Mouse (Mus musculus): ENCODE data around the gene Psd. TPM values are rescaled to one million over a fixed set of nuclear protein-coding genes. Genes with fewer than 3 reads are reported as not detected.

Gene Psd
- total RNA-seq, 2 experiments from 2014 or later = 0.14 to 0.36 TPM

- no peak for TF ChIP-seq CTCF (IDR thresholded peaks at IDR 0.05)
- DNase-seq = no peak
- Histone ChIP-seq H3K27ac (no peak overlapping the region), H3K4me3 (no peak overlapping the region)
- intact Hi-C loops (cut with DNase I) = no loop called here
These were observed 11.8 kb downstream of the Psd start for GRCm38 (mm10) chr19:46314872-46315742.

- no peak for DNase-seq
- intact Hi-C loops (cut with DNase I) = no loop called here
- no peak overlapping the region for H3K27ac ChIP-seq
- no peak for TF ChIP-seq CTCF (IDR thresholded peaks at IDR 0.05)
- H3K4me3 ChIP-seq = no peak overlapping the region
These were observed 12.8 kb downstream of the Psd start for GRCm38 (mm10) chr19:46314151-46314601.

- no peak overlapping the region for H3K4me3 ChIP-seq
- no peak for DNase-seq
- TF ChIP-seq CTCF (IDR thresholded peaks at IDR 0.05) = no peak
- H3K27ac ChIP-seq = no peak overlapping the region
- intact Hi-C loops (cut with DNase I) = no loop called here
These were observed 13.4 kb downstream of the Psd start for GRCm38 (mm10) chr19:46313591-46313990.

GRCm38 (mm10) chr19:46313116-46313515 lies 13.8 kb downstream of the Psd start:
- intact Hi-C loops (cut with DNase I) = no loop called here
- DNase-seq = no peak
- TF ChIP-seq CTCF (IDR thresholded peaks at IDR 0.05) = no peak

GRCm38 (mm10) chr19:46312566-46312965 lies 14.4 kb downstream of the Psd start:
- DNase-seq = no peak
- Histone ChIP-seq H3K4me3 (no peak overlapping the region), H3K27ac (no peak overlapping the region)
- TF ChIP-seq CTCF (IDR thresholded peaks at IDR 0.05) = no peak
- intact Hi-C loops (cut with DNase I) = no loop called here

More at GRCm38 (mm10) chr19:46313116-46313515, 13.8 kb downstream of the Psd start:
- Histone ChIP-seq H3K27ac (no peak overlapping the region), H3K4me3 (no peak overlapping the region)

GRCm38 (mm10) chr19:46311341-46311740 lies 15.6 kb downstream of the Psd start:
- intact Hi-C loops (cut with DNase I) = no loop called here
- no peak overlapping the region for H3K27ac ChIP-seq
- no peak for TF ChIP-seq CTCF (IDR thresholded peaks at IDR 0.05)
- no peak for DNase-seq
- no peak overlapping the region for H3K4me3 ChIP-seq

- TF ChIP-seq CTCF (IDR thresholded peaks at IDR 0.05) = no peak
- H3K27ac ChIP-seq = no peak overlapping the region
- no peak overlapping the region for H3K4me3 ChIP-seq
- DNase-seq = no peak
- intact Hi-C loops (cut with DNase I) = no loop called here
These were observed 16.6 kb downstream of the Psd start for GRCm38 (mm10) chr19:46310312-46310865.

- intact Hi-C loops (cut with DNase I) = loop anchor here (2.0 kb wide), 2 partner anchors 175 to 223 kb away; no protein-coding TSS in a partner anchor
- H3K4me3 ChIP-seq = no peak overlapping the region
- H3K27ac ChIP-seq = no peak overlapping the region
- TF ChIP-seq CTCF (IDR thresholded peaks at IDR 0.05) = no peak
- no peak for DNase-seq
These were observed 17.2 kb downstream of the Psd start for GRCm38 (mm10) chr19:46309651-46310305.

- Histone ChIP-seq H3K27ac (peak overlapping the region; percentile 70), H3K4me3 (peak overlapping the region; percentile 69)
- peak; percentile 91 for DNase-seq
- TF ChIP-seq CTCF (IDR thresholded peaks at IDR 0.05) = peak; percentile 98
- intact Hi-C loops (cut with DNase I) = loop anchor here (2.0 kb wide), 2 partner anchors 174 to 222 kb away; no protein-coding TSS in a partner anchor
These were observed 18.1 kb downstream of the Psd start for GRCm38 (mm10) chr19:46308706-46309435.

- DNase-seq = no peak
- Histone ChIP-seq H3K27ac (no peak overlapping the region), H3K4me3 (no peak overlapping the region)
- intact Hi-C loops (cut with DNase I) = loop anchor here (2.0 kb wide), 2 partner anchors 174 to 222 kb away; no protein-coding TSS in a partner anchor
- no peak for TF ChIP-seq CTCF (IDR thresholded peaks at IDR 0.05)
These were observed 18.7 kb downstream of the Psd start for GRCm38 (mm10) chr19:46308303-46308702.

GRCm38 (mm10) chr19:46307781-46308180 lies 19.2 kb downstream of the Psd start:
- no peak for TF ChIP-seq CTCF (IDR thresholded peaks at IDR 0.05)
- no peak overlapping the region for H3K27ac ChIP-seq
- DNase-seq = no peak
- H3K4me3 ChIP-seq = no peak overlapping the region
- intact Hi-C loops (cut with DNase I) = loop anchor here (2.0 kb wide), 2 partner anchors 173 to 221 kb away; no protein-coding TSS in a partner anchor

- peak; percentile 13 for DNase-seq
- Histone ChIP-seq H3K27ac (no peak overlapping the region), H3K4me3 (no peak overlapping the region)
- TF ChIP-seq CTCF (IDR thresholded peaks at IDR 0.05) = no peak
- intact Hi-C loops (cut with DNase I) = no loop called here
These were observed 20.1 kb downstream of the Psd start for GRCm38 (mm10) chr19:46306751-46307289.

Data from gastrocnemius, adult 2 months (tissue).